In genomic region chr5:21980544-21980943, GRCm38 (mm10) we compare ENCODE assay signal across 11 mouse cellular contexts.
"Had no signal": no experiment of that assay in that cellular context is flagged by ENCODE, and none has a peak within 500 bp of the region (broad histone marks: within the 10 kb centered on the region; RNA-seq: fewer than 3 reads in every experiment).

No protein-coding gene starts in this region.

- H3K4me1 ChIP-seq: limb, embryonic 13.5 days; midbrain, embryonic 12.5 days; neural tube, embryonic 13.5 days had no signal

- H3K4me3 ChIP-seq: limb, embryonic 13.5 days; midbrain, embryonic 12.5 days; neural tube, embryonic 13.5 days had no signal

- H3K4me2 ChIP-seq: limb, embryonic 13.5 days; midbrain, embryonic 12.5 days; neural tube, embryonic 13.5 days had no signal

- H3K27me3 ChIP-seq: limb, embryonic 13.5 days; midbrain, embryonic 12.5 days; neural tube, embryonic 13.5 days had no signal

- DNase-seq: kidney, postnatal 36 days; left cerebral cortex, postnatal 4 days; lung, adult 18-20 months; right cerebral cortex, postnatal 14 days; thymus, postnatal 4 days had no signal

- H3K27ac ChIP-seq: kidney, postnatal 0 days; limb, embryonic 13.5 days; liver, embryonic 14.5 days; midbrain, embryonic 12.5 days; neural tube, embryonic 13.5 days had no signal

- H3K9ac ChIP-seq: limb, embryonic 13.5 days; liver, embryonic 14.5 days; midbrain, embryonic 12.5 days; neural tube, embryonic 13.5 days had no signal

- H3K9me3 ChIP-seq: limb, embryonic 13.5 days; midbrain, embryonic 12.5 days; neural tube, embryonic 13.5 days had no signal

- ATAC-seq: midbrain, embryonic 16.5 days had no signal

- H3K36me3 ChIP-seq: limb, embryonic 13.5 days; midbrain, embryonic 12.5 days had no signal
